Mouse (Mus musculus) regulatory T cell (primary cell): ENCODE measurements around the gene Rarg.

Source experiments
- in situ Hi-C: fragments of 300-600 bp; cut with MboI, MseI; formaldehyde crosslinking; loops from one replicate; pipeline ENCODE4 v1.15.1; 2025; ENCODE audit warnings: high pct_unique_total_duplicates

The Rarg gene

DNA sequence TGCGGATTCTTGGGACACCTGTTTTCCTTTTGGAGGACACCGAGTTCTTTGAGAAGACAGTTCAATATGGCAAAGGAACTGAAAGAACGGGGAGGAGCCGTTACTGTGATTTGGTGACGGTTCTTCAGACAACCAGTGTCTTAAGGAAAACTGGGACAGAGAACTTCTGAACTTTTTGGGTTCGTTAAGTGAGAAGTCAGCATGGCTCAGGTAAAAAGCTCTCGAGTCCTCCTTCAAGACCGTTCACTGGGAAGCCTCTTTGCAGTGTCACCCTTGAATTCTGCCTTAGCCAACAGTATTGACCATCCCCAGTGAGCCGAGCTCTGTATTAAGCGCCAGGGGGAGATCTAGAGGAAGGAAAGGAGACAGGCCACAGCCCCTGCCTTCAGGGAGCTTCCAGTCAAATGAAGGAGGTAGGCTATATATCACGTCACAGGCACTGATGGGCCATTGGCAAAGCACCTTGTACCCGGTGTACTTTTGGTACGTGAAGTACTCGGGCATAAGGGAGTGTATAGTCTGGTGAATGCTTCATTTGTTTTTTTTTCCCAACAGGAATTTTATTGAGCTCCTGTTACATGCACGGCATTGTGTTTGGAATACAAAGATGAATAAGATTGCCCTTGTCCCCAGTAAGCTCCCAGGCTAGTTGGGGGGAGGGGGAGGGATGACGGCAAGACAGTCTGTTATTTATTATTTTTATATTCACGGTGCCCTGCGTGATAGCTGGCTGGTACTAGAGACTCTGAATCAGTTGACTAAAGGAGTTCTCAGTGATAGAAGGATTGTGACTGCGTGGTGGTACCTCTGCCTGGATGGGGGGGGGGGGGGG, 52.4 kb downstream of the Rarg start, which contains the start of gene Csad:
TSS of gene Csad (minus strand) at position 51 of the 832 bp plus-strand sequence.
- in situ Hi-C loops, result no loop called here

GRCm38 (mm10) chr15:102203835-102204381, 53.4 kb downstream of the Rarg start:
- in situ Hi-C loops, result no loop called here

GRCm38 (mm10) chr15:102202971-102203834, 54.1 kb downstream of the Rarg start, which contains the start of gene Zfp740:
Gene Zfp740 (plus strand): TSS chr15:102203249.
- in situ Hi-C loops, result no loop called here

DNA sequence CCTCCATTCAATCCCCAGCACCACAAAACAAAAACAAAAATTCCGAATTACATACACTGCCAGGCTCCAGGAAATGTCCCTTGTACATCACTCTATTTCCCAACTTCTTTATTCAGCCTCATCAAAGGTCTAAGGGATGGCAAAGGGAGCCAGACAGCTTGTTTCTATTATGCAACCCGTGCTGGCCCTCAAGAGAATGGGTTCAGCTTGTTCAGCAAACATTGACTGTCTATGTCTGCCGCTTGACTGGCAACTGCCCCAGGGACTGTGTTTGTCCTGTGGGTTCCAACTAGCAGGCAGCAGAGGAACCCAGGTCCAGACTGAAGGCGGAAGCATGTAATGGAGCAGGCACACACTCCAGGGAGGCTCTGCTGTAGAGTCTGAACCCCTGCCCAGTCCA, 58.5 kb downstream of the Rarg start:
- in situ Hi-C loops, result no loop called here

DNA sequence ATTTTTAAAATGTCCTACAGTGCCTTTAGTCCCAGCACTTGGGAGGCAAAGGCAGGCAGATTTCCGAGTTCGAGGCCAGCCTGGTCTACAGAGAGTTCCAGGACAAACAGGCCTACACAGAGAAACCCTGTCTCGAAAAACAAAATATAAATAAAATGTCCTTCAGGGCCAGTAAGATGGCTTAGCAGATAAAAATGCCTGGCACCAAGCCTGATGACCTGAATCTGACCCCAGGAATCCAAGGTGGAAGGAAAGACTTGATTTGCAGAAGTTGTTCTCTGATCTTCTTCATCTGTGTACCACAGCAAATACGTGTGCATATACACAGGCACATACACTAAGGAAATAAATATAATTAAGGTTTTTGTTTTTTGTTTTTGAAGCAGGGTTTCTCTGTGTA, 61.9 kb downstream of the Rarg start:
- in situ Hi-C loops, result no loop called here

DNA sequence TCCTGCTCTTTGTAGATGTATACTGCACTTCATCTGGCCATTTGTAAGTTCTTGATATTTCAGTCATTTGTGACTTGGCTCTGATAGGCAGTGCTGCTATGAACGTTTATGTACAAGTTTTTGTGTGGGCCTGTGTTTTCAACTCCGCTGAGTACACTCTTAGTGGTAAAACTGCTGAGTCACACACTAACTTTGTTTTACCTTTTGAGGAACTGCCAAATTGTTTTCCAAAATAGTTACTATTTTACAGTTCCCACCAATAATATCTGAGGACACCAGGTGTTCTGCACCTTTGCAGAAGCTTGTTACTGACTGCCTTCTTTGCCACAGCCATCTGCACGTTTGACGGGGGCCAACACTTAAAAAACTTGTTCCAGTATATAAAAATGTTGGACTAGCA, 62.9 kb downstream of the Rarg start:
- in situ Hi-C loops, result no loop called here

GRCm38 (mm10) chr15:102193652-102194051, 63.7 kb downstream of the Rarg start:
- in situ Hi-C loops, result no loop called here

DNA sequence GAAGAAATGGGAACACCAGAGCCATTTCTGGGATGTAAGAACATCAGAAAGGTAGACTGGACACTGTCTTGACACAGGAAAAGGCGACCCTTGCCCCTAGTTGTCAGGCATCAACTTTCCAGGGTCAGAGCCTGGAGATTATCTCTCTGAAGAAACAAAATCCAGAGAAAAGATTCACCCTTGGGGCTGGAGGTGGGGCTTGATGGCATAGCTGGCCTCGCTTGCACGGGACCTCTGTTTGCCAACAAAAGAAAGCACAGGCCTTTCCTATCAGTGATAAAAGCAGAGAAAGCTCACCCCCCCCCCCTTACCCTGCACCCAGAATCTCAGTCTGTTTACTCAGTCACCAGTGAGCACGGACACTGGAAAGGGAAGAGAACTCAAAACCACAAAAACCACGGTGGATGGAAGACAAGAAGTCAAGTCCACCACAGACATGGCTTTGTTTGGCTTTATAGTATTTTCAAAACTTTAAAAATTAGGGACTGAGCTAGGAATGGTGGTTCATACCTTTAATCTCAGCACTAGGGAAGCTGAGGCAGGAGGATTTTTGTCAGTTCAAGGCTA, 64.4 kb downstream of the Rarg start:
- in situ Hi-C loops, result no loop called here

DNA sequence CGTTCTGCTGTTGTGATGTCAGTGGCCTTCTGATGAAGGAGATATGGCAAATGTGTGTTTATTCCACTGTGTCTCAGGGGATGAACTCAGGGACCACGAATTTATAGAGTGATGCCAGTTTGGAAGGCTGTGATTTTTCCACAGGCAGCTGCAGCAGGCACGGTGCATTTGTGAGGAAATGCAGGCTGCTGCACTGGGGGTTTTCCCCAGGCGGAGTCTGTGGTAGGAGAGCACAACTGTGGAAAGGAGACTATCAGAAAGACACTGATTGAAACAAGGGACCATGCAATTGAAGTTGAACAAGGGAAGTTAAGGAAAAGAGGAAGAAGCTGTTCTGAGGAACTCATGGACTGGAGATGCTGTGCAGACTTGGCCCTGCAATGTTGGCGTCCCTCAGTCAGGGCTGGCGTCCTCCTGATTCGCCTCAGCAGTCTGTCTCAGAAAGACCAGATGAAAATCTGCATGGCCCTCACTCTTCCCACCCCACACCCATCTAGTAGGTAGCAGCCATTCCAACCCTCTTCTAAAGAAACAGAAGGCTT, 65.0 kb downstream of the Rarg start:
- in situ Hi-C loops, result no loop called here

- in situ Hi-C loops, result no loop called here
These were observed 65.6 kb downstream of the Rarg start for GRCm38 (mm10) chr15:102191699-102192098.

DNA sequence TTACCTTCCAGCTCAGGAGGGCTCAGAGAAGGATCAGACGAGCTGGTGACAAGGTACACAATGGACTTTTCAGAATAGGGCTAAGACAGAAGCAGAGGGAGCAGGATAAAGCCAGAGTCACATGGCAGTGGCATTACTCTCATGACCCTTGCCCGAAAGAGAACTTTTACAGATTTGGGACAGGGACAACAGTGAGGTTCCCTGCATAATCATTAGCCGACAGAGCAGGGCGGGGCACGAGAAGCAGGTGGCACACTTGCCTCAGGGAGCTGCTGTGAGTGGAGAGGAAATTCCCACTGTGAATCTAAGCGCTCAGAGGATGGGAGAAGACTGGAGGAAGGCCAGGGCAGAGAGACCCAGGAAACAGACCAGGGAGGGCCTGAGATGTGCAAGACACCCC, 68.4 kb downstream of the Rarg start:
- in situ Hi-C loops, result no loop called here

- in situ Hi-C loops, result no loop called here
These were observed 69.2 kb downstream of the Rarg start for GRCm38 (mm10) chr15:102188096-102188495.

GRCm38 (mm10) chr15:102186239-102186638, 71.1 kb downstream of the Rarg start:
- in situ Hi-C loops, result no loop called here
